Mouse (Mus musculus) 3T3-L1 (cell line): ENCODE data around the gene Ndufb8.

Source experiments
- DNase-seq: peaks from one replicate; pipeline ENCODE4 v3.0.0-alpha.2; 2015; ENCODE audit warnings: low read depth, low spot score

Gene Ndufb8

GRCm38 (mm10) chr19:44554861-44555590 is at the start of gene Ndufb8:
TSS of gene Ndufb8 (minus strand) at chr19:44555440.
- DNase-seq, result peak; percentile 94

GRCm38 (mm10) chr19:44594180-44594579 is 38.9 kb upstream of the Ndufb8 start:
- no peak for DNase-seq

- DNase-seq, result no peak
These were observed 36.4 kb upstream of the Ndufb8 start for GRCm38 (mm10) chr19:44591638-44592037.

- DNase-seq, result no peak
These were observed 35.8 kb upstream of the Ndufb8 start for GRCm38 (mm10) chr19:44590992-44591391.

GRCm38 (mm10) chr19:44589591-44590223 is 34.5 kb upstream of the Ndufb8 start:
- DNase-seq, result no peak

- no peak for DNase-seq
These were observed 32.8 kb upstream of the Ndufb8 start for GRCm38 (mm10) chr19:44588036-44588435.

GRCm38 (mm10) chr19:44582638-44583309 is 27.5 kb upstream of the Ndufb8 start:
- peak; percentile 95 for DNase-seq

- no peak for DNase-seq
These were observed 26.9 kb upstream of the Ndufb8 start for GRCm38 (mm10) chr19:44582103-44582502.

GRCm38 (mm10) chr19:44578038-44578437 is 22.8 kb upstream of the Ndufb8 start:
- DNase-seq, result no peak

- DNase-seq, result no peak
These were observed 21.0 kb upstream of the Ndufb8 start for GRCm38 (mm10) chr19:44576275-44576674.

- DNase-seq, result no peak
These were observed 12.5 kb upstream of the Ndufb8 start for GRCm38 (mm10) chr19:44567763-44568162.

GRCm38 (mm10) chr19:44564006-44564405 is 8.8 kb upstream of the Ndufb8 start:
- no peak for DNase-seq

GRCm38 (mm10) chr19:44562652-44563206 is 7.5 kb upstream of the Ndufb8 start, which contains the start of gene Hif1an:
TSS of gene Hif1an (plus strand) at chr19:44562850.
- peak; percentile 99 for DNase-seq

GRCm38 (mm10) chr19:44554490-44554860 is 765 bp downstream of the Ndufb8 start:
- peak; percentile 7 for DNase-seq

- DNase-seq, result no peak
These were observed 2.0 kb downstream of the Ndufb8 start for GRCm38 (mm10) chr19:44553286-44553685.

- no peak for DNase-seq
These were observed 2.5 kb downstream of the Ndufb8 start, which contains the start of gene Gm20538 for GRCm38 (mm10) chr19:44552731-44553130. TSS of gene Gm20538 (minus strand) at chr19:44552831.

GRCm38 (mm10) chr19:44545321-44546041 is 9.8 kb downstream of the Ndufb8 start, which contains the start of gene Sec31b:
TSS of gene Sec31b (minus strand) at chr19:44545864.
- no peak for DNase-seq

- peak; percentile 88 for DNase-seq
These were observed 10.5 kb downstream of the Ndufb8 start for GRCm38 (mm10) chr19:44544775-44545174.

GRCm38 (mm10) chr19:44544372-44544771 is 10.9 kb downstream of the Ndufb8 start:
- no peak for DNase-seq

GRCm38 (mm10) chr19:44542694-44543178 is 12.5 kb downstream of the Ndufb8 start:
- DNase-seq, result no peak

GRCm38 (mm10) chr19:44537416-44537815 is 17.8 kb downstream of the Ndufb8 start:
- no peak for DNase-seq
